Mouse (Mus musculus): Measurements from ENCODE around the gene Map7.

The Map7 gene

DNA sequence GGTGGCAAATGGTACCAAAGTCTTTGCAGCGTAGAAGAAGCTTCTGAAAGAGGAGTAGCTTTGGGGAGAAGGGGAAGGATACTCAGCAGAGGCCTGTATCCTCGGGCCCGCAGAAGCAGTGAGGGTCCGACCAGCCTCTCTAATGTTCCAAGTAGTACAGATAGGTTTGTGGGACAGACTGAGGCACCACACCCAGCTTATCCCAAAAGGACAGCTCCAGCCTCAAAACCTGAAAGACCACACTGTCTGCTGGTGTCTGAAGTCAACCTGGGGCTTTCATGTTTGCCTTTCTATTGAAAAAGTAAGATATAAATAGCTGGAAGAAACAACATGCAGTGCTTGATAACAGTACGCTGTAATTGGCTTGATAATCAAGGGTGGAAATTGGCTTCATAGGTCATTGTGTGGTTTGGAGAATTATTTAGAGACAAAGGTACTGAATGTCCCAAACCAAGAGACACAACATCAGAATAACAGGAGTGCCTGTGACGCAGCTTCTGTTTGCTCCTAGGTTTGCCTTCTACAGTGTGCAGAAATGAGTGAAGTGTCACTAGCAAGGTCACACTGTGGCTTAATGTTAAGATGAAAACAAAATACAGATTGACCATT is 42.0 kb downstream of the Map7 start:
- DNase-seq: no peak

DNA sequence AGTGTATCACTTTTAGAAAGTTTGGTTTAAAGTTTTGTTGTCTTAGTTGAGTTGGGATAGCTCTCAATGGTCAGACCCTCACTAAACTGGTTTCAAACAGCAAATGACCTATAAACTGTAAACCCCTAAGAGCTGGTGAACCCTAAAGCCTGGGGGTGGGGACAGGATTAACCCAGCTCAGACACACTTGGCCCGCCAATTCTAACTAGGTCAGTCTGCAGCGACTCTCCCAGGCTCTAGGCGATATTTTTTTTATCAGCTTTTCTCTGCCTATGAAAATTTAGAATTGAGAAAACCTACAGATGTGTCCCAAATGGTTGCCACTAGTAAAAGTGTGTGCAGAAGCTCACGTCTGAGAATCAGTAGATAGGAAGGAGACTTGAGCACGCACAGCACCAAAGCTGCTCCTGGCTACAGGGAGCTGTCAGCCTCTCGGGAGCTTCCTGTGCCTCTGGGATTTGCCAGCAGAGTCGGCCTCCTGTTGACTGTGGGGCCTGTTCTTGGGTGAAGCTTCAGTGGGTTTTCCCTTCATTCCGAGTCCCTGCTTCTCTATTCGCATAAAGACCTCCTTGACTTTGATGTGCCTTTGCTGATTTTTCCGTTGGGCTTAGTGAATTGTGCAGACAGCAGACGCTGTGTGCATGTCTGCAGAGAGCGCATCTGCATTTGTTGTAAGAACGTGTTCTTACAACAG is 46.7 kb downstream of the Map7 start:
- no peak for DNase-seq

DNA sequence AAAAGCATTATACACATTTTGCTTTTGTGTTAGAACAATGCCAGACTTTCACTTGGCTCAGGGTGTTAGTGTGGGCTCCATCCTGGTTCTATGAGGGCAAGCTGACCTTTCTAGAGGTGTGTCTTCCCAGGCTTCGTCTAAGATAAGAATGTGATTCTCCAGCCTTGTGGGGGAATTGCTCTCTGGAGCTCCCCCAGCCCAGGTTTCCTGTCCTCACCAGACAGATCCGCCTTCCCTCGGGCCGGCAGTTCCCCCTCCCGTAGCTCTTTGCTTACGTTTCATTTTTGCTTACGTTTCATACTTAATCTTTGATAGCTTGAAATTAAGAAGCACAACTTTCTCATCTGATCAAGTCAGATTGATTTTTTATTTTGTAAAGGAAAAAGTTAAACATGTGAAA is 48.8 kb downstream of the Map7 start:
- DNase-seq: no peak

GRCm38 (mm10) chr10:20198968-20199737 is 50.9 kb downstream of the Map7 start:
- peak in 1 of 2 experiments; percentile 12 for DNase-seq

GRCm38 (mm10) chr10:20201236-20201635 is 53.0 kb downstream of the Map7 start:
- DNase-seq: no peak

DNA sequence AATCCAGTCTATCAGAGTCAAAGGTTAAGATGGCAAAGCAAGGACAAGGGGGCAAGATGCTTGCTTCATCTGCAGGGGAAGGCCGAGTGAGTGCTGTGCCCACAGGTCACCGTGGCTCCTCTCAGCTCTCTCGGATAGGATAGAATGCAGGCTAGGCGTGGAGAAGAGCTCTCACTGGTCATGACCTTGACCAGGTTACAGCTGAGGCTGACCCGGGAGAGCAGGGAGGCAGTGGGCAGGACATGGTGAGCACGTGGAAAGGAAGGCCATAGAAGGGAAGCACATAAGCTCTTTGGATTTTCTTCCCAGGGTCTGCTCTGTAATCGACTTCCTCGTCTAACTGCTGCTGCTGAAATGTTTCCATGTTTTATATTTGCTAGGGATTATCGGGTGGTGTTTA is 53.9 kb downstream of the Map7 start:
- no peak for DNase-seq

- no peak for DNase-seq
Observed at GRCm38 (mm10) chr10:20202818-20203217, 54.5 kb downstream of the Map7 start.

DNA sequence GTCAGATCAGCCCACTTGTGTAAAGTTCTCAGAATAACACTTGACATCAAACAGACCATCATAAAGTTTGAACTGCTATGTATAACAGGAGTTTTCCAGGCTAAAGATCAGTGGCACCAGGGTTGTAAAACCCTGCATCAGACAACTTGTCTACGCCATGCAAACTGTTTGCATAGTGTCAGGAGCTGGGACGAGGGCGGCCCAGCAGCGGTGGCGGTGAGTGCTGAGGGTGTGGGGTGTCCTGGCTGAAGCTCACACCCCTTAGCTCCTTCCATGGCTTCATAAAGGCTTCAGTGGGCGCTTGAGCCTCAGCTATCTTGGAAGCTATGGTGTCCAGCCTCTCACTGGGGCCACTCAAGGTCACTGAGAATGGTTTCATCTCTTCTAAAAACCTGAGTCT is 55.2 kb downstream of the Map7 start:
- DNase-seq: no peak

DNA sequence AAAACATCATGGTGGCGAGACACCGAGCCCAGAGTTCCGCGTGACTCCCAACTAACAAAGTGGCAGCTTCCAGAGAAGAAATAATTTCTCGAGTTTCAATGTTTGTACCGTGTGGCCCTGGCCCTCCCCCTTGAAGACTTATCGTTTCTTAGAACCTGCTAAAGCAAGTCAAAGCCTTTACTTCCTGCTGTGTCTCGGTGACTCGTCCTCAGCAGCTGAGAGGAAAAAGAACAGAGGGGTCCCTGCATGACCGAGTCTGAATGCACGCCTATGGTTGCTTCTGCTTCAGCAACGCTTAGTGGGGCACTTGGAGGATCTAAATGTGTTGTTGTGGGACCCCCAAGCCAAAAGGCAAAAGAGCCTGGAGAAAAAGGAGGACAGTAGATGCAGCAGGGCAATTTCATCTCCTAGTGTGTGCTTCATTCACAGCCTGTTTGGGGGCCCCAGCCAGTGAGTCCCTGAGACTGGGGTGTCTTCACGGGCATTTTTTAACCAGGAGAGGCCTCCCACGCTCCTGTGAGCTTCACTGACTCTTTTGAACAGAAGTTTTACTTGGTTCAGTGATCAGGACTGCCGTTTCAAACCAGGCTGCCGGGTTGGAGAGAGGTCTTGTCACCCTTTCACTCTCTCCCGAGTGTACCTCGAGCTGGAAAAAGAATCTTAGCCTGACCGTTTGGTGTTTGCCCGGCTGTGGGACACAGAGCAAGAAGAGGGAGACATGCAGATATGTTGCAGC is 56.6 kb downstream of the Map7 start:
- DNase-seq: no peak

GRCm38 (mm10) chr10:20206966-20207365 is 58.7 kb downstream of the Map7 start:
- no peak for DNase-seq

DNA sequence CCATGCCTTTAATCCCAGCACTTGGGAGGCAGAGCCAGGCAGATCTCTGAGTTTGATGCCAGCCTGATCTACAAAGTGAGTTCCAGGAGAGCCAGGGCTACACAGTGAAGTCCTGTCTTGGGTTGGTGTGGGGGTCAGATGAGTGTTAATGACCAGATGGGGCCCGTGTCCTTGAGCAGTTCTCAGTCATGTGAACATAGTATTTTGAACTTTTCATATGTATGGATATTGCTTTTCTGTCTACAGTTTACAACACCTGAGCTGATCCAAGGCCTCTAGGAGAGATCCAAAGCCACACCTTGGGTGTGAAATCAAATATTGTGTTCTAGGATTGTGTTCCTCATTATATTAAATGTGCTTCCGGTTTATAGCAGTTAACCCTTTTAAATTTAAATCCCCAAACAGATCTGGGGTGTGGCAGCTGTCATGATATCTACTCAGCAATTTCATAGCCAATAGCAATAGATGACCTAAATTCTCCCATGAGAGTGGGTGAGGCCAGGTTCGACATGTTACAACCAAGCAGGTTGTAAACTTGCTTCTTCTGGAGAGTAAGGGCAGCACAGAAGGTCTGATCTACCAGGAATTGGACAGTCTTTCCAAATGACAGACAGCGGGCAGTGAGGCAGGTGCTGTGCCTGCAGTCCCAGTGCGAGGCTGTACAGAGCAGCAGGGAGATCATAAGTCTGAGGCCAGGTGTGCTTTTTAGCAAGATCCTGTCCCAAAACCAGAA is 61.5 kb downstream of the Map7 start:
- DNase-seq: no peak

DNA sequence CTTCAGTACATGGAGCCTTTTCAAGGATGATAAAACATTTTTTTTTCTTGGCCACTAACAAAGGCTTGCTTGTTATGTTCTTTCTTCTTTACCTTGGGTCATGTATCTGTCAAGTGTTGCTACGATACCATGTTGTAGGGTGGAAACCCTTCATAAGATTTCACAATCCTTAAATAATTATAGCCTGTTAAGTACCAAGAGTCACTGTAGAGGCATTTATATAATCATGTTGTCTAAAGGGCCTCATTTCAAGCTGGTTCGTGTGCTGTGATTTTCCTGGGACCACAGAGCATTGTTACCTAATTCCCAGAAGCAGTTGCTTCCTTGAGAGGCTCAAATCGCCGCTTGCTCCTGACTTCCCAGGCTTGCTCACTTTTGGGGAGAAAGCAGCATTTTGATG is 66.1 kb downstream of the Map7 start:
- no peak for DNase-seq

DNA sequence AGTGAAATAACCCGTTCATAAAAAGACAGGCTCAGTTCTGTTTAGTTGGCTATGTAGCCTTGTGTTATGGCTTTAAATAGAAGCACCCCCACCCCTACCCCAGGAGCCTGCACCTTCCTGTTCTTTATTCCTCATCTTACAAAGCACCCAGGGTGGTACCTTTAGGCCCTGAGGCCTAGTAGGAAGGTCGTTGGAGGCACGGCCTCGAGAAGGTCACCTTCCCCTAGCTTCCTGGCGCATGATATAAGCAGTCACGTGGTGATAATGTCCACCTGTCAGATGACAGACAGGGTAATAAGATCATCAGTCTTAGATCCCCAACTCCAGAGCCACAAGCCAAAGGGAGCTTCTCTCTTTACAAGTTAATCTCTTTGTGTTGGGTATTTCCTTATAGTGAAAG is 68.7 kb downstream of the Map7 start:
- DNase-seq: no peak

DNA sequence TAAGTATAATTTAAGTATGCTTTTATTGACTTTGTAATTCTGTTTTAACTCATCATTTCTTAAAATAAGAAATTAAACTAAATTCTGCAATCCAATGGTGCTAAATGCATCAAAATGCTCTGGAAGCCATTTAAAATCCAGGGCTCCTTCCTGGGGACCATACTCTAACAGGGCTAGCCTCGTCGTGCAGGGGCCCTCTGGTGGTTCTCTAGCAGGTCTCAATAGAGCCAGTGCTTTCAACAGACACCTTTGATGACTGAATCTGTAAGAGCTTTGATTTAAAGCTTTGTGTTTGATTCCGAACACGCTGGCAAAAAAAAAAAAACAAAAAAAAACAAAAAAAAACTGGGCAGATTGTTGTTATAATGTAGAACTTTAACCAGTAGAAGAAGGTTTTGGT is 70.6 kb downstream of the Map7 start:
- no peak for DNase-seq

DNA sequence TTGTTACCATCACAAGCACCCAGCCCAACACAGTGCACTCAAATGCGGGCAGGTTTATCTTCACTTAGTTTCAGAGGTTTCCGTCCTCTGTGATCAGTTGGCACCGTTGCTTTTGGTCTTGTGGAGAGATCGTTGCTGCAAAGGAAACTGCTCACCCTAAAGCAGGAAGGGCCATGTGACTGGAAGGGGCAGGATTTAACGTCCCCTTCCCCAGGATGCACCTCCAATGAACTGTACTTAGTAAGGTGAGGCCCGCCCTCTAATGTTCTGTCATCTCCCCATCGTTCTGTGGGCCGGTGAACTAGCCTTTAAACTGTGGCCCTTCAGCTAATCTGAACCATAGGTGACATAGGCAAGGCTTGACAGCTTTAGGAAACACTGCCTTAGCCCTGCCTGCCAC is 71.3 kb downstream of the Map7 start:
- no peak for DNase-seq

GRCm38 (mm10) chr10:20220443-20221071 is 72.3 kb downstream of the Map7 start:
- peak; percentile 24 to 35 for DNase-seq

DNA sequence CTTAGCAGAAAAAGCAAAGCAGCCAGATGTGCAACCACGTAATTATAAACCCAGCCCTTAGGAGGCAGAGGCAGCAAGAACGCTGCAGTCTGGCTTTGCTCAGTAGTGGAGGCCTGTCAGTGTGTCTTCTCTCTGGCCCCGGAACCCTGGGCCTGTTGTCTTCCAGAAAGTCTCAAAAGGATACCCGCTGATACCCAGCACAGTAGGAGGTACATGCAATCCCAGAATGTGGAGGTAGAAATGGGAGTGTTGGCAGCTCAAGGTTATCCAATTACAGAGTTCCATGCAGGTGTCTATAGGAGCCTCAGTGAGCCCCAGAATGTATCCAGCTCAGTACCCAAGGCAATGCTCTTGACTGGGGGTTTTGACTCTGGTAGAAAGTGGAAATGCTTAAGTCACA is 73.7 kb downstream of the Map7 start:
- no peak for DNase-seq

- peak; percentile 50 to 57 for DNase-seq
Observed at GRCm38 (mm10) chr10:20226728-20227127, 78.5 kb downstream of the Map7 start.

GRCm38 (mm10) chr10:20230026-20230425 is 81.8 kb downstream of the Map7 start:
- DNase-seq: no peak

- DNase-seq: no peak
Observed at GRCm38 (mm10) chr10:20233451-20233850, 85.2 kb downstream of the Map7 start.

- peak in 1 of 2 experiments; percentile 38 for DNase-seq
Observed at GRCm38 (mm10) chr10:20234466-20234865, 86.2 kb downstream of the Map7 start.

DNA sequence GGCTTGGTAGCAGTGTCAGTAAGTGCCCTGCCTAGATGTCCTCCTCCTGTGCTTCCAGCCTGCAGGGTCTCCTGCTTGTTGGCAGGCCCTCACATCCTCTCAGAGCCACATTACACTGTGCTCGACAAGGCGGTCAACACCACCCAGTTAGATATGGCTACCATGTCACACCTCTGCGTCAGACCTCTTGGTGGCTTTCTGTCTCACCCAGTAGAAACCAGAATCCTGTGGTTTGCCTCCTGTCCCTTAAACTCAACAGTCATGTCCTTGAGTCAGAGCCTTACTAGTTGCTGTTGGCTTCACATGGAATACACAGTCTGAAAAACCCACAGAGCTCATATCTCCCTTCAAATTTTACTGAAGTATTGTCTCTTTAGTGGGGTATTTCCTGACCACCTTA is 87.4 kb downstream of the Map7 start:
- no peak for DNase-seq

Data from cerebellum, postnatal 10 days (tissue).